ENCODE assay signal across 18 mouse cellular contexts in genomic region chr3:103714942-103715341, GRCm38 (mm10). TPM values are rescaled to one million over a fixed set of nuclear protein-coding genes. Genes with fewer than 3 reads are reported as not detected.
DNase-seq lines count a peak whose midpoint lies in the region; ATAC-seq lines count a peak whose summit lies in the region.
"Had no signal": no experiment of that assay in that cellular context is flagged by ENCODE, and none has a peak within 500 bp of the region (broad histone marks: within the 10 kb centered on the region; RNA-seq: fewer than 3 reads in every experiment).

No protein-coding gene starts in this region.

- peak; percentile 15 to 19 for DNase-seq in right cerebral cortex, postnatal 10 days (ENCODE audit: low spot score in 2 of 2)
- DNase-seq in right cerebral cortex, adult 2 months (ENCODE audit: low spot score in 2 of 2): no peak
- peak; percentile 37 for DNase-seq in thymus, postnatal 14 days
- no peak for DNase-seq in thymus, postnatal 10 days (ENCODE audit: low spot score in 2 of 2)
- peak; percentile 34 for DNase-seq in thymus, postnatal 4 days
- no peak for DNase-seq in frontal cortex, postnatal 14 days (ENCODE audit: low spot score in 2 of 2)
- DNase-seq: adrenal gland, postnatal 14 days; cerebellum, adult 11-12 months; cerebellum, adult 9-10 months; cerebellum, postnatal 25 days; gastrocnemius, postnatal 36 days; heart, adult 2 months had no signal

- ATAC-seq in granulocyte monocyte progenitor cell, adult 5-6 weeks (replicated peaks; ENCODE audit: poor library complexity, severe bottlenecking): peak; percentile 56
- ATAC-seq: hindbrain, embryonic 16.5 days; inflammation-experienced regulatory T-cells, adult 6 months had no signal

RNA-seq across cellular contexts. Expression of gene Olfml3, which starts 22.9 kb away (rescaled TPM):
- 0.30 TPM in 1 of 2 replicates, not detected in the other for total RNA-seq in granulocyte monocyte progenitor cell, adult 5-6 weeks (2014; fragmentation: Nextera tagmentation)
- total RNA-seq in granulocyte monocyte progenitor cell, adult 5-6 weeks (2017): 0.86 TPM in 1 of 2 replicates, not detected in the other

RNA-seq across cellular contexts. Expression of gene Gm10964, which starts 24.2 kb away (rescaled TPM):
- not detected in 2 replicates for total RNA-seq in granulocyte monocyte progenitor cell, adult 5-6 weeks (2014; fragmentation: Nextera tagmentation)
- not detected in 2 replicates for total RNA-seq in granulocyte monocyte progenitor cell, adult 5-6 weeks (2017)
- total RNA-seq: adrenal gland, postnatal 14 days; G1E; gastrocnemius, adult 8-10 months; gastrocnemius, postnatal 36 days; heart, adult 2 months; heart, postnatal 25 days had no signal

Comparison
In these comparisons a context has a peak if more than half of its experiments do, and no peak if none do; other contexts are left out.
1. DNase-seq: peak in right cerebral cortex, postnatal 10 days (2 of 2), thymus, postnatal 14 days (single experiment) and thymus, postnatal 4 days (single experiment); none in right cerebral cortex, adult 2 months (0 of 2), thymus, postnatal 10 days (0 of 2) and frontal cortex, postnatal 14 days (0 of 2).